Mouse (Mus musculus): Measurements from ENCODE around the gene Neurl1a.

Gene Neurl1a

GRCm38 (mm10) chr19:47211609-47212312 is 33.1 kb downstream of the Neurl1a start:
- no peak for DNase-seq (ENCODE audit: low spot score in 2 of 2)

DNA sequence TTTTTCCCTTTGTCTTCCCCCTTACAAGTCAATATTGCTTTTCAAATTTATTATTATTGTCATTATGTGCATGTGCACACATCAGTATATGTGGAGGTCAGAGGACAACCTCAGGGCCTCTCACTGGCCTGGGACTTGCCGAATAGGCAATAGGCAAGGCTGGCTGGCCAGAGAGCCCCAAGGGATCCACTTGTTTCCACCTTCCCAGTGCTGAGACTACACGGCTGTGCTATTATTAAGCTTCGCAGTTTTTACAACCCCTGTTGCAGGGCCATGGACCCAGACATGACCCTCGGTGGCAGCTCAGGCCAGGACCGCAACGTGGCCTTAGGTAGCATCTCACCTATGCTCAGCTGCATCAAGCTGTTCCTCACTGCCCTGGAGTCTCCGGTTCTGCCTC is 33.8 kb downstream of the Neurl1a start:
- no peak for DNase-seq (ENCODE audit: low spot score in 2 of 2)

DNA sequence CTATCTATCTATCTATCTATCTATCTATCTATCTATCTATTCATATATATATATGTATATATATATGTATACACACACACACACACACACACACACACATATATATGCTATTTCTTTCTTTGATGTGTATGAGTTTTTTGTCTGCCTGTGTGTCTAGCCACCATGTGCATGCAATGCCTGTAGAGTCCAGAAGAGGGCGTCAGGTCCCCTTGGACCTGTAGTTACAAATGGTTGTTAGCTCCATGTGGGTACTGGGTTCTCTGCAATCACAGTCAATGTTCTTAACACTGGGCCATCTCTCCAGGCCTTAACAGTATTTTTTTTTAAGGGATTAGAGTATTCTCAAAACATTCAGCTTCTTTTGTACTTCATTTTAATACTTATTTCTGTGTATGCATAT is 34.9 kb downstream of the Neurl1a start:
- DNase-seq (ENCODE audit: low spot score in 2 of 2), result no peak

DNA sequence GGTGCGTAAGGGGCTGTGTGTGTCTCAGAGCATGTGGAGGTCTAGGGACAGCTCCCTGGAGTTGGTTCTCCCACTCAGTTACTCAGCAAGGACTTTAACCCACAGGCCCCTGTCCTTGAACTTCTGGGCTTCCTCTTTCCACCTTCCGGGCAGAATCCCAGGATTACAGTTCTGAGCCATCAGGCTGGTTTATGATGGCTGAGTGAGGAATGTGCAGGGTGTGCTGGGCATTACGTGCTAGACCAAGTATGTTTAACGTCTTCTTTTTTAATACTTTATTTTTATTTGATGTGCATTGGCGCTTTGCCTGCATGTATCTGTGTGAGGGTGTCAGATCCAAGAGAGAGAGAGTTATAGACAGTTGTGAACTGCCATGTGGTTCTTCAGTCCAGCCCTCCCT is 38.1 kb downstream of the Neurl1a start:
- no peak for DNase-seq (ENCODE audit: low spot score in 2 of 2)

GRCm38 (mm10) chr19:47219622-47220021 is 41.0 kb downstream of the Neurl1a start:
- no peak for DNase-seq (ENCODE audit: low spot score in 2 of 2)

DNA sequence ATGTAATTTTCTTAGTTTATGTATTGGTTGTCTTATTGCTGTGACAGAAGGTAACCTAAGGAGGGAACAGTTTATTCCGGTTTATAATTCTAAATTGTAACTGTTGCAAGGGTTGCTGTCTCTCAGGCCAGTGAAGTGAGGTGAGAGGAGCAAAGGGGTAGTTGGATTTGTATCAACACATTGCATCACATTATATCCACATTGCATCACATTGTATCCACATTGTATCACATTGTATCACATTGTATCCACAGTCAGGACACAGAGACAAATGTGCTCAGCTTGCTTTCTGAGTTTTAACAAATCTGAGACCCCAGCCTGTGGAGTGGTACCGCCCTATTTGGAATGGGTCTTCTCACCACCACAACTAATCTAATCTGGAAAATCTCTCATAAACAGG is 41.6 kb downstream of the Neurl1a start:
- no peak for DNase-seq (ENCODE audit: low spot score in 2 of 2)

- DNase-seq (ENCODE audit: low spot score in 2 of 2), result no peak
Observed at GRCm38 (mm10) chr19:47221006-47221405, 42.4 kb downstream of the Neurl1a start.

- DNase-seq (ENCODE audit: low spot score in 2 of 2), result no peak
Observed at GRCm38 (mm10) chr19:47221500-47222153, 43.0 kb downstream of the Neurl1a start.

GRCm38 (mm10) chr19:47222154-47222840 is 43.7 kb downstream of the Neurl1a start:
- DNase-seq (ENCODE audit: low spot score in 2 of 2), result no peak

GRCm38 (mm10) chr19:47222841-47223557 is 44.4 kb downstream of the Neurl1a start:
- DNase-seq (ENCODE audit: low spot score in 2 of 2), result no peak

DNA sequence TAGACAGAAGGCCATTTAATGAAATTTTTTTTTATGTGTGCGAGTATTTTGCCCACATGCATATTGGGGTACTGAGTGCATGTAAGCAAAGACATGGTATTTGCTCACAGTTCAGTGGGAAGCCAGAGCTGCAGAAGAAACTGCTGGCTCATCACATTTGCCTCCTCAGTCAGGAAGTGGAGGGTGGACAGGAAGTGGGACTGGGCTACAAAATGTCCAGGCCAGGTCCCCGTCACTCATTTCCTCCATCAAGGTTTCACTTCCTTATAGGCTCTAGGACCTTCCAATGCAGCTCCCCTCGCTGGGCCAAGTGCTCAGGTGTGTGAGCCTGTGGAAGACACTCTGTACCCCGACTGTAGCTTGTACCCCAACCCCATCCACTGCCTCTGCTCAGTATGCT is 46.1 kb downstream of the Neurl1a start:
- DNase-seq (ENCODE audit: low spot score in 2 of 2), result no peak

DNA sequence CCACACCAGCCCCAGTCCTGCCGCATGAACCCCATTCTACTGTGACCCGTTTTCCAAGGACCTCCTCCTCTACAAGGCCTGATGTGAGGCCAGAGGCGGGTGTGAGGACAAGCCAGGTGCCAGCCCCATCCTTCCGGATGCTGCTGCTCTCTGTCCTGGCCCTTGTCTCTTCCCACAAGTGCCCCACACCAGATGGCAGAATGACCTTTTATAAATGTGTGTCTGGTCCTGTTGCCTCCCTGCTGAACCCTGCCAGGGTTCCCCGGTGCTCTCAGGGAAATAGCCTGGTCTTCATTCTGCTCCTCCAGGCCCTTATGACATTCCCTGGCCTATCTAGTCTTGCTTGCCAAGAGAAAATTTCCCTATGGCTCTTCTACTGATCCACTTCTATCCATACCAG is 47.2 kb downstream of the Neurl1a start:
- DNase-seq (ENCODE audit: low spot score in 2 of 2), result no peak

GRCm38 (mm10) chr19:47228725-47229252 is 50.2 kb downstream of the Neurl1a start:
- peak in 1 of 2 experiments; percentile 20 for DNase-seq (ENCODE audit: low spot score in 2 of 2)

DNA sequence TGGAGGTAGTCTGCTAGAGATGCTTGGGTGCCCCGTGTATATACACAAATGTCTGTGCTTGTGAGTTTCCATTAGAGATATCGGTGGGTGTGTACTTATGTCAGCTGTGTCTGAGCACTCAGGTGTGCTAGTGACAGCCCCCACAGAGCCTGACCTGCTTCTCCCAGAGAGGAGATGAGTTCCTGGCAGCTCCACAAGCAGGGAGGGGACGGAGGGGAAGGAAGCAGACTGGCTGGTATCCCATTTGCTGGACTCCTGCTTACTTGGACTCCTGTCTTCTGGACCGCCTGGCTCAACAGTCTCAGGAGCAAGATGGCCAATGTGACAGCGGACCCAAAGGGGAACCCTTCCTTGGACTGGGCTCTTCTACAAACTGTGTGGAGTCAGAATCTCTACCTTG is 50.8 kb downstream of the Neurl1a start:
- DNase-seq (ENCODE audit: low spot score in 2 of 2), result no peak

DNA sequence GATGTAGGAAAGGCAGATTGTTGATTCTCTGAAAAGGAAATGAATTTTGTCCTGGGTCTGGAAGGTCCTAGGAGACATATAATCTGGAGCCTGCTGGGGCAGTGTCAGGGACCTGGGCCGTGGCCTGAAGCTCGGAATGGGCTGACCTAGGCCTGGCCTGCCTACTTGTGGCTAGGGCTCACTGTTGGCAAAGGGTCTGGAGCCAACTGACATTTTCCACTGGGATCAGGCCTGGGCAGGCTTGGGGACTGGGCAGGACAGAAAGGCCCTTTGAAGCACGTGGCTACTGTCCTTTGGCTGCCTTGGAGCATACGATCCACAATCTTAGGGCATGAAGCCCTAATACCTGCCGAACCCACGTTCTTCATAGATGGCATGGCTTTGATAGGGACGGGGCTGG is 51.5 kb downstream of the Neurl1a start:
- DNase-seq (ENCODE audit: low spot score in 2 of 2), result no peak

GRCm38 (mm10) chr19:47230682-47231081 is 52.1 kb downstream of the Neurl1a start:
- DNase-seq (ENCODE audit: low spot score in 2 of 2), result no peak

DNA sequence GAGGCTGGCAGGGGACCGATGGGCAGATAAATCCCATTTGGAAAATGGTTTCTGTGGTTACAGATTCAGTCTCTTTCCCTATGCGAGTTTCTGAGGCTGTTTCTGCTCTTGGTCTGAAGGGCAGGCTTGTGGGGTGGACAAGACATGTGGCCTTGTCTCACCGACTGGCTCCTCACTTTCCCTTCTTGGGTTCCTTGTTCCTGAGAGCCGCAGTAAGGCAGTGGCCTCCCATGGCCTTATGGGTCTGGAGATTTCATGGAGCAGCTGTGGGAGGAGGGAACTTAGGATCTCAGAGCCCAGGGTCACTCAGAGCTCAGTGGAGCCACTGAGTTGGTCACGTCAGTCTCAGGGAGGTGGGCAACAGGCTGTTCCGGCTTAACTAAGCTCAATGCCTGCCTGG is 52.8 kb downstream of the Neurl1a start:
- DNase-seq (ENCODE audit: low spot score in 2 of 2), result no peak

GRCm38 (mm10) chr19:47232077-47232865 is 53.7 kb downstream of the Neurl1a start:
- DNase-seq (ENCODE audit: low spot score in 2 of 2), result no peak

DNA sequence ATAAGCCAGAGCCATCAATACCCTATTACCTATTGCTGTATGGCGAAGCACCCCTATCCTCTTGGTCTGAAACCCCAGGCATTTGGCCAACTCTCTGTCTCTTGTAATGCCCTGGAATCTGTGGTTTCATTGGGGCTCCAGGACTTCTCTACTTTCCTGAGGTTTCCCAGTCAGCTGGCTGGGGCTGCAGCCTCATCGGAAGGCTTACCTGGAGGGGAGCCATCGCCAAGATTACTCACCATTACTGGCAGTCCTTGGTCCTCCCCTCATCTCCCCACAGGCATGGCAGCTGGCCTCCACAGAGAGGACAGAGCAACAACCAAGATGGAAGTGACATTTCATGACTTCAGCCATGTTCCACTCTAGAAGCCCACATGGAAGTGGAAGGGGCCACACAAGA is 54.5 kb downstream of the Neurl1a start:
- DNase-seq (ENCODE audit: low spot score in 2 of 2), result no peak

DNA sequence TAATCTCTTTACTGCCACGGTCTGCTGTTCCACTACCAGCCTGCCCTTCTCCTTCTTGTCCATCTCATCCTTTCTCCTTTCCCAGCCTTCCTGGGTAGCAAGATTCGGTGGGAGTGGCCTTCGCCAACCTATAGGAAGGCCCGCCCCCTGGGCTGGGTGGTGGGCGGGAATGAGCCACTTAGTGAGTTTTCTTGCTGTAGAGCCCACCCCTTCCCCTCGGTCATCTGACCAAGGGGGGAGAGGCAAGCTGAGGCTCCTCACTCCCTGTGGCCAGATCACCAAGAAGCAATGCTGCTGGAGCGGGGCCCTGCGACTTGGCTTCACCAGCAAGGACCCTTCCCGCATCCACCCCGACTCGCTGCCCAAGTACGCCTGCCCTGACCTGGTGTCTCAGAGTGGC is 61.5 kb downstream of the Neurl1a start:
- no peak for DNase-seq (ENCODE audit: low spot score in 2 of 2)

GRCm38 (mm10) chr19:47240957-47241356 is 62.3 kb downstream of the Neurl1a start:
- DNase-seq (ENCODE audit: low spot score in 2 of 2), result no peak

All from spleen, postnatal 4 days (tissue).